Mouse (Mus musculus) adrenal gland, adult (tissue): ENCODE data around the gene Slx1b.

ENCODE experiments used
- DNase-seq, 2 experiments: peaks; one replicate each; pipeline ENCODE4 v3.0.0; 2022 to 2023; ENCODE audit warnings: low spot score in 1 of 2; ENCODE audit not compliant: inconsistent age in 2 of 2

Gene Slx1b

GRCm38 (mm10) chr7:126642545-126643243, 52.9 kb downstream of the Slx1b start:
- DNase-seq, result no peak
